ENCODE assay signal across 19 mouse cellular contexts in genomic region chr7:136796415-136796814, GRCm38 (mm10).
"Had no signal": no experiment of that assay in that cellular context is flagged by ENCODE, and none has a peak within 500 bp of the region (broad histone marks: within the 10 kb centered on the region; RNA-seq: fewer than 3 reads in every experiment).

No protein-coding gene starts in this region.

- H3K27me3 ChIP-seq: neural tube, embryonic 13.5 days; neural tube, embryonic 15.5 days had no signal

- DNase-seq: liver, postnatal 0 days; lung, adult 2 months; lung, postnatal 10 days; midbrain, embryonic 14.5 days; retina, postnatal 1 day; right cerebral cortex, adult 18-20 months; right cerebral cortex, postnatal 25 days; right cerebral cortex, postnatal 4 days; spleen, adult 18-20 months; thymus, adult 18-20 months; thymus, postnatal 14 days; thymus, postnatal 36 days had no signal

- ATAC-seq: liver, postnatal 0 days; midbrain, embryonic 16.5 days had no signal

- H3K4me3 ChIP-seq: midbrain, embryonic 10.5 days; midbrain, embryonic 12.5 days; myocyte; neural tube, embryonic 13.5 days; neural tube, embryonic 15.5 days had no signal

- H3K9me3 ChIP-seq: midbrain, embryonic 10.5 days; midbrain, embryonic 12.5 days; neural tube, embryonic 13.5 days; neural tube, embryonic 15.5 days had no signal

- H3K36me3 ChIP-seq: midbrain, embryonic 10.5 days; midbrain, embryonic 12.5 days; neural tube, embryonic 13.5 days; neural tube, embryonic 15.5 days had no signal

- H3K27ac ChIP-seq: macrophage; midbrain, embryonic 10.5 days; midbrain, embryonic 12.5 days; neural tube, embryonic 13.5 days; neural tube, embryonic 15.5 days had no signal

- H3K4me2 ChIP-seq: midbrain, embryonic 12.5 days; neural tube, embryonic 13.5 days; neural tube, embryonic 15.5 days had no signal

- H3K9ac ChIP-seq: liver, postnatal 0 days; midbrain, embryonic 12.5 days; neural tube, embryonic 13.5 days; neural tube, embryonic 15.5 days had no signal
